Mouse (Mus musculus) heart, adult 18-20 months (tissue): ENCODE measurements around the gene Nxnl2. TPM values are rescaled to one million over a fixed set of nuclear protein-coding genes. Genes with fewer than 3 reads are reported as not detected.

Experiments used
- DNase-seq, 2 experiments: peaks; one replicate each; pipeline ENCODE4 v3.0.0; 2021 to 2022; ENCODE audit warnings: mixed read lengths in 1 of 2
- long read RNA-seq, 2 experiments: library from polyadenylated mRNA; stranded (forward); transcript quantifications; one replicate each; pipeline ENCODE4 v2.0.0; 2021
- total RNA-seq, 2 experiments: library from RNA; stranded (reverse); gene quantifications; 2 replicates each; pipeline ENCODE4 v1.2.3; 2021

Nxnl2 gene
- 1 to 10 TPM in 1 of 2 experiments, under 1 TPM in 1; 0.62 to 1.3 TPM for total RNA-seq
- long read RNA-seq, experiment 1, partial matches to known transcripts: 0 of 1 reads
- long read RNA-seq, experiment 1, other reads (novel, unspliced or antisense): 0 of 1 reads
- long read RNA-seq, experiment 2, partial matches to known transcripts: 0 of 1 reads
- long read RNA-seq, experiment 2, other reads (novel, unspliced or antisense): 0 of 1 reads

DNA sequence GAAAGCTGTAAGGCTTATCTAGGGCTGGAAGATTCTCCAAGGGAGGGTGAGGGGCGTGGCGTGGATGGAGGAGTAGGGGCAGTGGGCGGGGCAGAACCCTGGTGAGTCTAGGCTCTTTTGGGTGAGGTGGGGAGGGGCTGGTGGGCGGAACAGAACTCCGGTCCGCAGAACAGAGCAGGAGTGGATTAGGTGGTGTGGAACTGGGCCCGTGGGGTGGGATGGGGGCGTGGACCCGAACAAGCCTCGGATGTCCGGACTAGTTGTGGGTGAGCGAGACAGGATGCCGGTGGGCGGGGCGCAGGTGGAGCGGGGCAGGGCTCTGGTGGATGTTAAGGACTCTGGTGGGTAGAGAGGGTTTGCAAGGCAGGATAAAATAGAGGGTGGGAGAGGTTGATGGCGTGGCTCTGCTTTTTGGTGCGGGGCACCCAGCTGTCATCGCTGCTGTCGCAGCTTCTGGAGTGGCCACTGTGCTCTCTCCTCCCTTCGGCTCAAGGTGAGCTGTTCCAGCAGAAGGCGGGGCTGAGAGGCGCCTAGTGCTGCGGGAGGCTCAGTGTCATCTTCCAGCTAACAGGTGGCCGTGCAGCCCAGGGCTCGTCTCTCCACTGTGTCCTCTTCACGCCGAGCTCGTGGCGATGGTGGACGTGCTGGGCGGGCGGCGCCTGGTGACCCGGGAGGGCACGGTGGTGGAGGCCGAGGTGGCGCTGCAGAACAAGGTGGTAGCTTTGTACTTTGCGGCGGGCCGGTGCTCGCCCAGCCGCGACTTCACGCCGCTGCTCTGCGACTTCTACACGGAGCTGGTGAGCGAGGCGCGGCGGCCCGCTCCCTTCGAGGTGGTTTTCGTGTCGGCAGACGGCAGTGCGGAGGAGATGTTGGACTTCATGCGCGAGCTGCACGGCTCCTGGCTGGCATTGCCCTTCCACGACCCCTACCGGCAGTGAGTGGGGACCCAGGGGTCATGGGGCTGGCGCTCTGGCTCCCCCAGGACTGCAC is at the start of gene Nxnl2:
Gene Nxnl2, plus strand, starts transcription at position 332 of the 990 bp plus-strand sequence.
- DNase-seq: peak; percentile 70 to 71

DNA sequence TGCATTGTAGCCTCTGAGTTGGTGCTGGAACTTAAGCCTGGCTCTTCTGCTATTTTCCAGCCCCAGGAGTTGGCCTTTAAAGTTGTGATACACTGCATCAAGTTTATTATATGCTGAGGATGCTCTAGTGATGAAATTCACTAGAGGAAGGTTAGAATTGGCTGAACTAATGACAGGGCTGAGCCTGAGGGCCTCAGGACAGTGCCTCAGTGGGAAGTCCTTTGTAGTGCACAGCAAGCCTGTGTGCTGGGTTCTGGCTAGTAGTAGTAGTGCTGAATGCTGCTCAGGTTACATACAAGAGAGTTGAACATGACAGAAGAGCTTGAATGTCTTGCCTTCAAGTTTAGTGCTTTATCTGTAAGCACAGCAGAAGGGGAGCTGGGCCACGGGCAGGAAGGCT is 48.9 kb upstream of the Nxnl2 start:
- DNase-seq: no peak

DNA sequence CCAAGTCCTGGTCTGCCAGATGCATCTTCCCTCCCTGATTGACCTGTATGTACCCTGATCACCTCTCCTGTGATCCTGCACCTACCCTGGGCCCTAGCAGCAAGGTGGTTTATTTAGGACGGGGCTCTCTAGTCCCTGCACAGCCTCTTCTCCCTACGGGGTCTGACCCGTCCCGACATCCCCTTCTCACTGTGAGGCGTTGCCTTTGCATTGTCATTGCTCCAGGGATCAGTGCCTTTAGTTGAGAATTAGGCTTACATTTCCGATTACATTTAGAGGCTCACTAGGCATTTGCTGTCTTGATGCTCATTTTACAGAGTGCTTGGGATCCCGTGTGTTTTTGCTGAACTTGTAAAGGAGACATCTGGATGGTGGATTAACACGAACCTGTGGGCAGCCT is 48.1 kb upstream of the Nxnl2 start:
- no peak for DNase-seq

- no peak for DNase-seq
Measured at GRCm38 (mm10) chr13:51125357-51125756, 45.5 kb upstream of the Nxnl2 start.

DNA sequence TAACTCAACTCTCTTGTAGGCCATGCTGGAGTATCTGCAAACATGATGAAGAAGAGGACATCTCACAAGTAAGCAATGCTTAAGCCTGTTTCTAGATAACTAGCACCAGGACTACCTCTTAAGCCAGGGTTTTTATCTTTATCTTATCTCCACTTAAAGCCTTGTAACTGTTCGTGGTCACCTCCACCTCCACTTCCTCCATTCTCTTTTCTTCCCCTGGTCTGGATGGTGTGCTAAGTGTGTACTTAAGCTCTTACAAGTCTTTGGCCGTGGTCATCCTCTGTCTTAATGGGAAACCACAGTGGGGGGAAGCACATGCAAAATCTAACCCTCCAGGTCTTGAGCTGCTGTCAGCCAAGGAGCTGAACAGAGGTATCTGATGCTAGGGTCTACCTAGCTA is 42.9 kb upstream of the Nxnl2 start:
- DNase-seq: no peak

GRCm38 (mm10) chr13:51128417-51128816 is 42.4 kb upstream of the Nxnl2 start:
- DNase-seq: no peak

DNA sequence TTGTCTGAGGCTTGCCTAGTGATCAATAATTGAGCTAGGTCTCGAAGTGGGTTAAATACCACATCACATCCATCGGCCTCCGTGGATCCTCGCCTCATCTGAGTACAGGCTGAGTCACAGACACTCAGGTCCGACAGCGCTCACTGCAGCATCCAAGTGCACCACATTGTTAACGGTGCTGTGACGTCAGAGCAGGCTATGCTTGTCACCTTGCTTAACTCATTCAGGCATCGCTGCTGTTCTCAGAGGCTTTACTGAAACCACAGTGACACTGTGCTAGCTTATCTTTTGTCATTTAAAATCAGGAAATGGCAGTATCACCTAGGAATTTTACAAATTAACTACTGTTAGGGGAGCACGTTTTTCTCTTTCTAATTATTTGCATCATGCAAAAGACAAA is 39.6 kb upstream of the Nxnl2 start:
- DNase-seq: no peak

GRCm38 (mm10) chr13:51136315-51136714 is 34.5 kb upstream of the Nxnl2 start:
- no peak for DNase-seq

GRCm38 (mm10) chr13:51136996-51137701 is 33.7 kb upstream of the Nxnl2 start:
- DNase-seq: no peak

- DNase-seq: no peak
Measured at GRCm38 (mm10) chr13:51137702-51138031, 33.2 kb upstream of the Nxnl2 start.

- no peak for DNase-seq
Measured at GRCm38 (mm10) chr13:51147106-51147505, 23.7 kb upstream of the Nxnl2 start.

- DNase-seq: no peak
Measured at GRCm38 (mm10) chr13:51152966-51153669, 17.7 kb upstream of the Nxnl2 start.

DNA sequence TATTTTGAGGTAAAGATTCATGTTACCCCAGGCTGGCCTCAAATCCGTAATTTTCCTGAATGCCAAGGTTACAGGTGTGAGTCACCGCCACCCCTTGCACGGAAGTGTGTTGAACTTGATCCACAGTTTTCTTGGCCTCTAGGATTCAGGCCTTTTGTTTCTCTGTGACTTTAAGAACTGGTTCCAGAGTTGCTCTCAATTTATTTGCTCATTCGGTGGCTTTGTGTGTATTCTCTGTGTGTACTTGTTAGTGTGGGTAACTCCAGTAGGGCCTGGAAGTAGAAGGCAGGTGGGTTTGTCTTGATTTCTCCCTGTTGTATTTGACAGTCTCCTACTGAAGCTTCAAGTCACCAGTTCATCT is 17.2 kb upstream of the Nxnl2 start:
- DNase-seq: no peak

DNA sequence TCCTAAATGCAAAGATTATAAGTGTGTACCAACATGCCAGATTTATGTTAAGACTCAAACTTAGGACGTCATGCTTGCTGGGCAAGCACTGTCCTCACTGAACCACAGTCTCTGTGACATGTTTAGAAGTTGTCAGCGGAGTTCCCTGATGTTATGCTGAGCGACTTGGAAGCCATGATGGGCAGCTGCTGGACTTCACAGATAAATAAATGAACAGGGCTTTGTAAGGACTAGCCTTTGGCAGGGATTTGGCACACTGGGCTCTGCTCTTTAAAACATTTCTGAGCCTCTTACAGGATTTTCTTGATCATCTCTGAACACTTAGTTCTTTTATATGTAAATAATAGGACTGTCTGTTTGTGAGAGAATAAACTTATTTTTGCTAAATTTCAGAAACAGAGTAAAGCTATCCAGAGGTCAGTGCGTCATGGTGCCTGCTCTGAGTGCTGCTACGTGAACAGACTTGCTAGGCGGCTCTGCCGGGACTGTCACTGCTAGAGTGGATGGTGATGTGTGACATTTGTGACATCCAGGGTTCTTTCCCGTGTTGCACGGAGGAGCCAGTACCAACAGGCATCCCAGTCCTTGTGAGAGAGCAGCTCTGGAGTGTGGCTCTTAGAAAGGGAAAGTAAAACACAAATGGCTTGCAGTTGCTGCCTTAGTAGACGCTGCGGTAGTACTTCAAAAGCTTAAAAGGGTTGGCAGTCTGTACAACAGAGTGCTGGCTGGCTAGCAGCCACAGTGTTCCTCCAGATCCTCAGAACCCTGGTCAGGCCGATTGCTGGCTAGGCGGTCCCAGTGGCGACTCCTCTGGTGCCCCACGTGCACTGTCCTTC is 15.4 kb upstream of the Nxnl2 start:
- no peak for DNase-seq

DNA sequence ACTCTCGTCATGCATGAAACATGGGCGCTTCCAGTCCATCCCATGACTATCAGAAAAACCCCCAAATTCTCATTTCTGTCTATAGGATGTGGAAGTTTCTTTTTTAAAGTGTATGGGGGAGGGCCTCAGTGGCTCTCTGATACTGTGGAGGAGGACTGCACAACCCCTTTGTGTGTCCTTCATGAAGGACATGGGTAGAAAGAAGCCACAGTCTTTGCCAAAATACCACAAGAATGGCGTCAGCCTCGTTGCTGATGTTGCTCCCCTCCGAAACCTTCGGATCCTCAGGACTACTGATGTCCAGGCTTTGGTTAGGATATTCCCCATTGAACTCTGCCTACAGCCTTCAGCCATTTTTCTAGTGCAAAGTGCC is 14.8 kb upstream of the Nxnl2 start:
- DNase-seq: no peak

DNA sequence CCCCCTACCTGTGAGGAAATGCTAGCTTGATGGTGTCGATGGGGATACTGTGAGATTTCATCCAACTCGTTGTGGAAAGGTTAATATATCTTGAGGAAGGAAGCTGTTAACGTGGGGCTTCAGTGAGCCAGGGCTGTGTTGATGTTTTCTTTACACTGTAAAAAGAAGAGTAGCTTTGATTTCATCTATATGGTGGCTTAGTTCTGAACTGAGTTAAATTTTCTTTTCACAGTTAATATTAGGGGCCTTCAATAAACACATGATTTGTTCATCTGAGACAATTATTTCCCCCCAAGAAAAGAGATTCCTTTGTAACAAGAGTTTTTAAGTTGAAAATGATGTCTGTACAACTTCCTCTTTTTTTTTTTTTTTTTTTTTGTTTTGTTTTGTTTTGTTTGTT is 13.5 kb upstream of the Nxnl2 start:
- no peak for DNase-seq

DNA sequence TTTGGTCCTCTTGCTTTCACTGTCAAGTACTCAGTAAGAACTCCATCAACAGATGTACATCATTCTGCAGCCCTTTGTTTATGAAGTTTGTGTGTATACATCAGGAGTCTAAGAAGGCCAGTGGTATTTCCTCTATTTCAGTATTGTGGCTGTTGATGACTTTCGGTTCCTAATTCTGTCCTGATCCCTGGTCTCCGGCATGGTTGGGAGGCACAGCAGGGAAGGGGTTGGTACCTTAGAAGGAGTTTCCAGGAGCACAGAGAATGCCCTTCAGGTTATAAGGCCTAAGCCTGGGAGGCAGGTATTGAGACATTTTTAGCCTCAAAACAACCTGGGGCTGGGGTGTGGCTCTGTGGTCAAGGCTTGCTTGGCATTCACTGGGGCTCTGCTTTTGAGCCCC is 9.2 kb upstream of the Nxnl2 start:
- DNase-seq: no peak

DNA sequence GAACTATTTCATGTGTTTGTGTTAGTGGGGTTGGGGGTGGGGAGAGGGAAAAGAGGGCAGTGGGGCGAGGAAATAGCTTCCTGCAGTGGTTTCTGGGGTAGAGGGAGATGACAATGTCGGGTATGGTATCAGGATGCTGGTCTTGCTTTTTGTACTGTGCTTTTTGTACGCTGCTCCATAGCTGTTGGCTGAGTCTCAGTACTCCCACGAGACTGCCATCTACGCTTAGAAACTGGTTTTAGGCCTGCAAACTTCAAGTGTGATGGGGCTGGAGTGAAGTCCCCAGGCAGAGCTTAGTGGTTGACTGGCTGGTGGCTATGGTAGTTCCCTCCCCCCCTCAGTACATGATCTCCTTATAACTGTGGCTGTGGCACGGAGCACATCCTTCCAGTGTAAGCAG is 8.6 kb upstream of the Nxnl2 start:
- DNase-seq: no peak

- DNase-seq: no peak
Measured at GRCm38 (mm10) chr13:51166711-51167110, 4.1 kb upstream of the Nxnl2 start.

GRCm38 (mm10) chr13:51170215-51170614 is 607 bp upstream of the Nxnl2 start:
- DNase-seq: peak; percentile 41 to 59

DNA sequence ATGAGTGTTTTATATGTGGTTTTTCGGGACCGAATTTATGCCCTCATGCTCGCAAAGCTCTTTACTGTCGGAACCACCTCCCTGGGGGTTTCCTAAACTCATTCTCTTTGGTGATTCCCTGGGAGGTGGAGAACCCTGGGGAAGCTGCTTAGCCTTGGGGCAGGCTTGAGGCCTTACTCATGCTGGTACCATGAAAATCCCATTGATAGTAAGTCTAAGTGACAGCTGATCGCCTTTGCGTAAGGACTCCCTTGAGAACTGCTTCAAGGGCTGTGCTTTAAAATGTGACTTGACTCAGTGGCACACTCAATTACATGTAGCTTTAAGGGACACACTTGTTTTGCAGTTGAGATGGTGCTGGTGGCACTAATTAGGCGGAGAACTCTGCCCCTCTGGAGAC is 1.8 kb downstream of the Nxnl2 start:
- DNase-seq: no peak

- DNase-seq: no peak
Measured at GRCm38 (mm10) chr13:51178932-51179331, 8.1 kb downstream of the Nxnl2 start.
